Mouse (Mus musculus): ENCODE measurements around the gene Pkd2.

DNA sequence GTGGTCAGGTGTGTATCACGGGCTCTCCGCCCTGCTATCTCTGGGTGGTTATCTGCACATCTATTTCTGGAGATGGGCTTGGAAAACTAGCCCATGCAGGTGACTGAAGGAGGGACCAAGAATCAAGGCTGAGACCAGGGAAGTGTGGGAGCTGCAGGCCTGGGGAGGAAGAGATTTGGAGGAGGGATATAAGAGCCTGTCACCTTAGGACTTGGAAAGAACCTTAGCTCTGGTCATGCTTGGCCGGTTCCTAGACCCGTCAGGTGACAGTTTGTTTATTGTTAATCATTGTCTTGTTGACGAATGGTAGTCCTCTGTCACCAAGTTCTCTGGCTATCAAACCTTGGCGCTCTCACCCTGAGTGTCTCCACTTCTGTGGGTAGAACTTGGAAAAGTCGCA, 21.1 kb downstream of the Pkd2 start:
- no peak for TF ChIP-seq CTCF (IDR thresholded peaks at IDR 0.05 in 2 of 3, conservative IDR thresholded peaks at IDR 0.05 in 1 of 3; ENCODE audit: control insufficient read depth in 1 of 3, insufficient read depth in 1 of 3, low read depth in 2 of 3, low read length in 3 of 3, poor library complexity in 1 of 3, severe bottlenecking in 1 of 3)
- TF ChIP-seq TBP (IDR thresholded peaks at IDR 0.05; ENCODE audit: low read depth, low read length): no peak
- TF ChIP-seq POLR2A (IDR thresholded peaks at IDR 0.05; ENCODE audit: control insufficient read depth in 1 of 2, insufficient read depth in 1 of 2, low read depth in 1 of 2, low read length in 2 of 2, poor library complexity in 1 of 2): no peak
- TF ChIP-seq MAFK (IDR thresholded peaks at IDR 0.05; ENCODE audit: borderline replicate concordance, low read depth, low read length): no peak
- TF ChIP-seq ZC3H11A (IDR thresholded peaks at IDR 0.05; ENCODE audit: low read depth, low read length): no peak
- no peak for TF ChIP-seq POLR2AphosphoS5 (IDR thresholded peaks at IDR 0.05; ENCODE audit: borderline replicate concordance, low read depth, low read length)
- no peak for TF ChIP-seq EP300 (IDR thresholded peaks at IDR 0.05; ENCODE audit: low read depth in 1 of 2, low read length in 2 of 2)
- no peak for TF ChIP-seq KAT2A (conservative IDR thresholded peaks at IDR 0.05; ENCODE audit: low read depth, low read length)
- TF ChIP-seq TAL1 (IDR thresholded peaks at IDR 0.05; ENCODE audit: low read length): no peak
- no peak for TF ChIP-seq HCFC1 (IDR thresholded peaks at IDR 0.05; ENCODE audit: low read depth, low read length)
- TF ChIP-seq POLR2AphosphoS2 (IDR thresholded peaks at IDR 0.05; ENCODE audit: low read length): no peak
- no peak for TF ChIP-seq E2F4 (IDR thresholded peaks at IDR 0.05; ENCODE audit: borderline replicate concordance, low read depth, low read length)
- TF ChIP-seq MAX (IDR thresholded peaks at IDR 0.05; ENCODE audit: low read length): no peak
